Mouse (Mus musculus): ENCODE data around the gene Aurkc. TPM values are rescaled to one million over a fixed set of nuclear protein-coding genes. Genes with fewer than 3 reads are reported as not detected.
"Not testable (repeated sequence)": the region's sequence is repeated elsewhere in the genome, so short reads cannot be mapped to it uniquely, and the experiment has no call there.

Aurkc gene
- polyA plus RNA-seq, 1 experiment from 2014 or later: not detected

GRCm38 (mm10) chr7:7049659-7050320 lies 54.7 kb downstream of the Aurkc start:
- not testable (repeated sequence) for ATAC-seq (ENCODE audit: insufficient read depth, low FRiP score, low TSS enrichment); H3K9ac ChIP-seq (ENCODE audit: low read length); H3K4me2 ChIP-seq (ENCODE audit: low read depth); H3K27ac ChIP-seq (ENCODE audit: low read depth, low read length); H3K4me3 ChIP-seq (ENCODE audit: low read depth, low read length); H3K27me3 ChIP-seq (ENCODE audit: control insufficient read depth, insufficient read depth, low read length); H3K4me1 ChIP-seq (ENCODE audit: control insufficient read depth, insufficient read depth, low read length); H3K9me3 ChIP-seq (ENCODE audit: control insufficient read depth, low read length); H3K36me3 ChIP-seq (ENCODE audit: control insufficient read depth, insufficient read depth, low read length); DNase-seq (ENCODE audit: low spot score)
- WGBS: 57% methylated on average over 7 of the region's 7 CpGs

Other genes starting within 250 kb of the Aurkc start
- gene Zfp954, start 126.2 kb downstream of the Aurkc start, polyA plus RNA-seq (2014; fragmentation: Nextera tagmentation; extraction: Ambion mirVana): 17.4 and 18.7 TPM in 2 replicates
- gene Zfp773, start 141.5 kb downstream of the Aurkc start, polyA plus RNA-seq (2014; fragmentation: Nextera tagmentation; extraction: Ambion mirVana): 6.6 and 7.0 TPM in 2 replicates
- gene Zfp418, start 176.0 kb downstream of the Aurkc start, polyA plus RNA-seq (2014; fragmentation: Nextera tagmentation; extraction: Ambion mirVana): 3.6 and 4.0 TPM in 2 replicates
- 11.0 and 11.1 TPM in 2 replicates for gene Zfp772, start 214.7 kb downstream of the Aurkc start, polyA plus RNA-seq (2014; fragmentation: Nextera tagmentation; extraction: Ambion mirVana)

Measured in neural tube, embryonic 11.5 days (tissue).